Mouse (Mus musculus): Measurements from ENCODE around the gene Rnaseh2b.

The Rnaseh2b gene

DNA sequence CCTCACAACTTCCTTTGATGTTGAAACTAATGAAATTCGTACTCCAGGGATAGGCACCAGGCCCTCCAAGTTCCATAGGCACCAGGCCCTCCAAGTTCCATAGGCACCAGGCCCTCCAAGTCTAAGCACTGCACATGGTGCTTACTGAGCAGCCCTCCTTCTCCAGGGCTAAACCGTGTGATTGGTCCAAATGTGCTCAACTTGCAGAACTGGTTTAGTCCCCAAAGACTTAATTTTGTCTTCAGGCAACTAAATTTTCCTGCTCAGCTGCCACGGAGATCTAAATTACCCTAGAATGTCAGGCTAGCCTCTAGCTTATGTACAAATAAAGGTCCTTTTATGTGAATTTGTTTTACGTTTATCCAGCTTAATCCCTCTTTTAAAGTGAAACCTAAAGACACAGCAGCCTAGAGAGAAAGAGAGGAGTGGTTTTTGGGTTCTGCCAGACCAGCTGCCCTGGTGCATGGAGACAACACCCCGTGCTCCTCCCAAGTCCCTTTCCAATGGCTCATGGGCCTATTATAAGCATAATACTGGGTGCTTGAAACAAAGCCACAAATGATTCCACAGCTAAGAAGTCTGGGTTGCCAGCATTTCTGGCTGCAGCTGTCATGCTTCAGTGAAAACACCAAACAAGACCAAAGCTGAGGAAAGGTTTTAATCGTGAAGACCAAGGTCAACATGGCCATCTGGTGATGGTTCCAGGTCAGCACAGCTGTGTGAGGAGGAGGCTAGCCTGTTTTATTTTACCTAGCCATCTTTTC, 30.4 kb downstream of the Rnaseh2b start:
- DNase-seq (ENCODE audit: low spot score), result no peak

DNA sequence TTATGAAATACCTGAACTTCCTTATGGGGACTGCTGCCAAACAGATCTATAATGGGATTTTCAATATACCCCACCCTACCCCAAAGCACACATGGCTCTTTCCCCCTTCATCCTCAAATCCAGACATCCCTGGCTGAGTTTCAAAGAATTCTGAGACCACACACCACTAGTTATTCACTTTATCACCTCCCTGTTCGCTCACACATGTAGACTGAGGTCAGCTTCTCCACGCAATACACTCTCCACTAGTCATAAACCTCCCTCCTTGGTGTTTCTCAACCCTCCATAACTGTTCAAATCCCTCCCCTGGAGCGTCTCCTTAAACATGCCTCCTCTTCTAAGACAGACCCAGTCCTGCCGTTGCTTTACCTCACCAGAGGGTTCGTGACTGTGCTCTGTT, 31.1 kb downstream of the Rnaseh2b start:
- no peak for DNase-seq (ENCODE audit: low spot score)

DNA sequence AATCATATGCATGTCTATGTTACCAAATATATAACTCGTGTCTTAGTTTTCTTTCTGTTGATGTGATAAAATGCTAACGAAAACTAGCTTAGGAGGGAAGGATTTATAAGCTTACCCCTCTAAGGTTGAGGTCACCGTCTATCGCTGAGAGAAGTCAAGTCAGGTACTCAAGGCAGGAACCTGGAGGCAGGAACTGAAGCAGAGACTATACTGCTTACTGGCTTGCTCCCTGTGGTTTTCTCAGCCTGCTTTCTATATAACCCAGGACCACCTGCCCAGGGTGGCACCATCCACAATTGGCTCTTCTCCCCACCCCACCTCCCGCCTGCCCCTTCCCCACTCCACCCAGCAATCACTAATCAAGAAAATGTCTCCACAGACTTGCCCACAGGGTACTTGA, 32.6 kb downstream of the Rnaseh2b start:
- no peak for DNase-seq (ENCODE audit: low spot score)

GRCm38 (mm10) chr14:62326026-62326425, 33.6 kb downstream of the Rnaseh2b start:
- no peak for DNase-seq (ENCODE audit: low spot score)

- DNase-seq (ENCODE audit: low spot score), result no peak
Observed at GRCm38 (mm10) chr14:62327171-62327570, 34.8 kb downstream of the Rnaseh2b start.

- DNase-seq (ENCODE audit: low spot score), result no peak
Observed at GRCm38 (mm10) chr14:62328606-62329005, 36.2 kb downstream of the Rnaseh2b start.

- no peak for DNase-seq (ENCODE audit: low spot score)
Observed at GRCm38 (mm10) chr14:62329631-62330030, 37.2 kb downstream of the Rnaseh2b start.

- no peak for DNase-seq (ENCODE audit: low spot score)
Observed at GRCm38 (mm10) chr14:62331457-62331856, 39.1 kb downstream of the Rnaseh2b start.

GRCm38 (mm10) chr14:62331866-62332619, 39.7 kb downstream of the Rnaseh2b start:
- DNase-seq (ENCODE audit: low spot score), result peak; percentile 84

- DNase-seq (ENCODE audit: low spot score), result no peak
Observed at GRCm38 (mm10) chr14:62333909-62334687, 41.7 kb downstream of the Rnaseh2b start.

- DNase-seq (ENCODE audit: low spot score), result no peak
Observed at GRCm38 (mm10) chr14:62339196-62339595, 46.8 kb downstream of the Rnaseh2b start.

GRCm38 (mm10) chr14:62341887-62342642, 49.7 kb downstream of the Rnaseh2b start:
- peak; percentile 36 for DNase-seq (ENCODE audit: low spot score)

DNA sequence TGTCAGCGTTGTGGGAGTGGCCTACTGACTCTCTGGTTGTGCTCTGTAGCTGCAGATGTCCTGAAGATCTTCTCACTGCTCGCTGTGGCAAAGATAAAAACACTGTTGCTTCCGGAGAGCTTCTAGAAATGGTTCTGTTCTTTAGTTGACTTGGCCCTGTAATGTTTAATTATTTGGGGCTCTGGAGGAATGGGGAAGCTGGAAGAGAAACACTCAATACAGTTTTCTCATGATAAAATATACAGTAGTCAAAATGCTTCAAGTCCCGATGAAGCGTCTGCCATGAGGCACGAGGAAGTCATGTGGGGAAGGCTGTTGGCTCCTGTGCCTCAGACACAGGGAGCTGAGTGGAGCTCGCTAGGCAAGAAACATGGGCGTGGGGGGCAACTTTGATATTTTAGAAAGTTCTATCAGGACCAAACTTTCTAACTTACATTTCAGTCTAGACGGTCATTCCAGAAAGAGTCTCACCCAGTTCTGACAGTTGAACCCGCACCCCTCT, 50.3 kb downstream of the Rnaseh2b start:
- peak; percentile 73 for DNase-seq (ENCODE audit: low spot score)

DNA sequence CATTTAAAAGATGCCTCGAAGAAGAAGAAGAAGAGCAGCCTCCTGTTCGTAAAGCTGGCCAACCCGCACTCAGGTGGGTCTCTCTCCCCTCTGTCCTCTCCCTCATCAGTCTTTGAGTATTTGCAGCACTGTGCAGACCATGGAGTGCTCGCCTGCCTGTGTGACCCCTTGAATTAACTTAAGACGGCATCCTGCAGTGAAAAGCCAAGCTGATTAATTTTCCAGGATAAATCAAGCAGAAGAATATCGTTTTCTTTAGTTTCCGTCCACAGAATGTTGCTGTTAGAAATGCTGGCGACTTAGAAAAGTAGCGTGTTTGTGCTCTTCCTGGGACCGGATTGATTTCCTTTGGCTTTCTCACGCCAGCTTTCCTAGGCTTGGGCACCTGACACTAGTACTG, 54.2 kb downstream of the Rnaseh2b start:
- DNase-seq (ENCODE audit: low spot score), result no peak

GRCm38 (mm10) chr14:62347103-62347502, 54.7 kb downstream of the Rnaseh2b start:
- DNase-seq (ENCODE audit: low spot score), result peak; percentile 51

- no peak for DNase-seq (ENCODE audit: low spot score)
Observed at GRCm38 (mm10) chr14:62349786-62350185, 57.4 kb downstream of the Rnaseh2b start.

GRCm38 (mm10) chr14:62350186-62350585, 57.8 kb downstream of the Rnaseh2b start:
- no peak for DNase-seq (ENCODE audit: low spot score)

DNA sequence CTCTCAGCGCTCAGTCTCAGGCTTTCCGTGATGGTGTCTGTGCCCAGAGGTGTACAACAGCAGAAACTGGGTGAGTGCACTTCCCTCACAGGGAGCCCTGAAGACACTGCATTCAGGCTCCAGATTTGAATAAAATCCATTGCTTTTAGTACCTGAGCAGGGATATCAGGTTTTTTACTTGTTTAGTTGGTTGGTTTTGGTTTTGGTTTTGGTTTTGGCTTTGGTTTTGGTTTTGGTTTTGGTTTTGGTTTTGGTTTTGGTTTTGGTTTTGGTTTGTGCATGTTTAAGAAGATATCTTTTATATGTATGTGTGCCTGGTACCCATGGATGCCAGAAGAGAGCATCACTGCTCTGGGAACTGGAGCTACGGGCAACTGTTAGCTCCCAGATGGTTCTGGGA, 58.5 kb downstream of the Rnaseh2b start:
- DNase-seq (ENCODE audit: low spot score), result no peak

- no peak for DNase-seq (ENCODE audit: low spot score)
Observed at GRCm38 (mm10) chr14:62353372-62353771, 61.0 kb downstream of the Rnaseh2b start.

DNA sequence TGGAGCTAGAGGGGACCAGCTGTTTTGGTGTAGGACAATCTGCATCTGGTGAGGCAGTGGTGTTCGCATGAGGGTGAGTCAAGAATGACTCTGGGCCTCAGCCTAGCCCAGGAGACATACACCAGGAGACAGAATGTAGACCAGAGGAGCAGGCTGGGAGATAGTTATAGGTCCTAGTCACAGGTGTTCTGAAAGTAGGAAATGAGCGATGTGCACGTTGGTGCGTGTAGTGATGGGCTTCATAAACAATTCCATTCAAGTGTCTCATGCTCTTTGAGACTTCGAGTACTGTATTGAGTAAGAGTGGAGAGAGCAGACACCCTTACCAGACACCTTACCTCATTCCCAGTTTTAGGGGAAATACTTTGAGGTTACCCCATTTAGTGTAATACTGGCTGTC, 61.4 kb downstream of the Rnaseh2b start:
- no peak for DNase-seq (ENCODE audit: low spot score)

GRCm38 (mm10) chr14:62355201-62355600, 62.8 kb downstream of the Rnaseh2b start:
- DNase-seq (ENCODE audit: low spot score), result no peak
